Mouse (Mus musculus): Measurements from ENCODE around the gene Lsm6. TPM values are rescaled to one million over a fixed set of nuclear protein-coding genes. Genes with fewer than 3 reads are reported as not detected.

The Lsm6 gene
- polyA plus RNA-seq, 1 experiment: 5.4 TPM

GRCm38 (mm10) chr8:78776816-78777215 is 44.1 kb downstream of the Lsm6 start:
- Histone ChIP-seq H3K27me3 (ENCODE audit: control insufficient read depth, insufficient read depth, low read length) (no peaks in the 10 kb centered on the region), H3K27ac (ENCODE audit: insufficient read depth, low read length) (no peak overlapping the region), H3K4me3 (ENCODE audit: extremely low read depth, insufficient read depth, insufficient read length) (no peak overlapping the region), H3K4me1 (ENCODE audit: control insufficient read depth, insufficient read depth, insufficient read length) (no peaks in the 10 kb centered on the region), H3K36me3 (ENCODE audit: control insufficient read depth, insufficient read depth, low read length) (no peaks in the 10 kb centered on the region)
- DNase-seq (ENCODE audit: low read depth in 1 of 2, low spot score in 2 of 2): no peak
- WGBS: 90% methylated on average over 9 of the region's 9 CpGs
- TF ChIP-seq POLR2A (IDR thresholded peaks at IDR 0.05; ENCODE audit: low read depth, low read length) (no peak), CTCF (IDR thresholded peaks at IDR 0.05; ENCODE audit: extremely low read depth, insufficient read depth, insufficient read length, insufficient replicate concordance) (no peak)

- Histone ChIP-seq H3K36me3 (ENCODE audit: control insufficient read depth, insufficient read depth, low read length) (no peaks in the 10 kb centered on the region), H3K27ac (ENCODE audit: insufficient read depth, low read length) (no peak overlapping the region), H3K4me3 (ENCODE audit: extremely low read depth, insufficient read depth, insufficient read length) (no peak overlapping the region), H3K4me1 (ENCODE audit: control insufficient read depth, insufficient read depth, insufficient read length) (no peaks in the 10 kb centered on the region), H3K27me3 (ENCODE audit: control insufficient read depth, insufficient read depth, low read length) (no peaks in the 10 kb centered on the region)
- TF ChIP-seq POLR2A (IDR thresholded peaks at IDR 0.05; ENCODE audit: low read depth, low read length) (no peak), CTCF (IDR thresholded peaks at IDR 0.05; ENCODE audit: extremely low read depth, insufficient read depth, insufficient read length, insufficient replicate concordance) (no peak)
- DNase-seq (ENCODE audit: low read depth in 1 of 2, low spot score in 2 of 2): no peak
- 78% methylated on average over 7 of the region's 7 CpGs for WGBS
Measured at GRCm38 (mm10) chr8:78771256-78771655, 49.7 kb downstream of the Lsm6 start.

- WGBS: 91% methylated on average over 3 of the region's 3 CpGs
- TF ChIP-seq CTCF (IDR thresholded peaks at IDR 0.05; ENCODE audit: extremely low read depth, insufficient read depth, insufficient read length, insufficient replicate concordance) (no peak), POLR2A (IDR thresholded peaks at IDR 0.05; ENCODE audit: low read depth, low read length) (no peak)
- H3K27me3 ChIP-seq (ENCODE audit: control insufficient read depth, insufficient read depth, low read length): no peaks in the 10 kb centered on the region
- H3K36me3 ChIP-seq (ENCODE audit: control insufficient read depth, insufficient read depth, low read length): no peaks in the 10 kb centered on the region
- DNase-seq (ENCODE audit: low read depth in 1 of 2, low spot score in 2 of 2): no peak
- no peaks in the 10 kb centered on the region for H3K4me1 ChIP-seq (ENCODE audit: control insufficient read depth, insufficient read depth, insufficient read length)
- no peak overlapping the region for H3K4me3 ChIP-seq (ENCODE audit: extremely low read depth, insufficient read depth, insufficient read length)
- no peak overlapping the region for H3K27ac ChIP-seq (ENCODE audit: insufficient read depth, low read length)
Measured at GRCm38 (mm10) chr8:78770584-78770983, 50.4 kb downstream of the Lsm6 start.

- Histone ChIP-seq H3K4me3 (ENCODE audit: extremely low read depth, insufficient read depth, insufficient read length) (no peak overlapping the region), H3K4me1 (ENCODE audit: control insufficient read depth, insufficient read depth, insufficient read length) (no peaks in the 10 kb centered on the region), H3K36me3 (ENCODE audit: control insufficient read depth, insufficient read depth, low read length) (no peaks in the 10 kb centered on the region), H3K27me3 (ENCODE audit: control insufficient read depth, insufficient read depth, low read length) (no peaks in the 10 kb centered on the region), H3K27ac (ENCODE audit: insufficient read depth, low read length) (no peak overlapping the region)
- no peak for DNase-seq (ENCODE audit: low read depth in 1 of 2, low spot score in 2 of 2)
- WGBS: 88% methylated on average over 1 of the region's 1 CpGs
- TF ChIP-seq POLR2A (IDR thresholded peaks at IDR 0.05; ENCODE audit: low read depth, low read length) (no peak), CTCF (IDR thresholded peaks at IDR 0.05; ENCODE audit: extremely low read depth, insufficient read depth, insufficient read length, insufficient replicate concordance) (no peak)
Measured at GRCm38 (mm10) chr8:78765556-78765955, 55.4 kb downstream of the Lsm6 start.

GRCm38 (mm10) chr8:78764976-78765375 is 56.0 kb downstream of the Lsm6 start:
- no peak for TF ChIP-seq CTCF (IDR thresholded peaks at IDR 0.05; ENCODE audit: extremely low read depth, insufficient read depth, insufficient read length, insufficient replicate concordance)
- TF ChIP-seq POLR2A (IDR thresholded peaks at IDR 0.05; ENCODE audit: low read depth, low read length): no peak

GRCm38 (mm10) chr8:78759139-78759538 is 61.8 kb downstream of the Lsm6 start:
- no peak for DNase-seq (ENCODE audit: low read depth in 1 of 2, low spot score in 2 of 2)
- no peaks in the 10 kb centered on the region for H3K4me1 ChIP-seq (ENCODE audit: control insufficient read depth, insufficient read depth, insufficient read length)
- H3K27ac ChIP-seq (ENCODE audit: insufficient read depth, low read length): no peak overlapping the region
- no peaks in the 10 kb centered on the region for H3K36me3 ChIP-seq (ENCODE audit: control insufficient read depth, insufficient read depth, low read length)
- no peaks in the 10 kb centered on the region for H3K27me3 ChIP-seq (ENCODE audit: control insufficient read depth, insufficient read depth, low read length)
- TF ChIP-seq CTCF (IDR thresholded peaks at IDR 0.05; ENCODE audit: extremely low read depth, insufficient read depth, insufficient read length, insufficient replicate concordance): no peak
- H3K4me3 ChIP-seq (ENCODE audit: extremely low read depth, insufficient read depth, insufficient read length): no peak overlapping the region

More at GRCm38 (mm10) chr8:78764976-78765375, 56.0 kb downstream of the Lsm6 start:
- H3K4me3 ChIP-seq (ENCODE audit: extremely low read depth, insufficient read depth, insufficient read length): no peak overlapping the region
- no peaks in the 10 kb centered on the region for H3K4me1 ChIP-seq (ENCODE audit: control insufficient read depth, insufficient read depth, insufficient read length)
- no peaks in the 10 kb centered on the region for H3K36me3 ChIP-seq (ENCODE audit: control insufficient read depth, insufficient read depth, low read length)
- H3K27ac ChIP-seq (ENCODE audit: insufficient read depth, low read length): no peak overlapping the region
- no peak for DNase-seq (ENCODE audit: low read depth in 1 of 2, low spot score in 2 of 2)
- H3K27me3 ChIP-seq (ENCODE audit: control insufficient read depth, insufficient read depth, low read length): no peaks in the 10 kb centered on the region

DNA sequence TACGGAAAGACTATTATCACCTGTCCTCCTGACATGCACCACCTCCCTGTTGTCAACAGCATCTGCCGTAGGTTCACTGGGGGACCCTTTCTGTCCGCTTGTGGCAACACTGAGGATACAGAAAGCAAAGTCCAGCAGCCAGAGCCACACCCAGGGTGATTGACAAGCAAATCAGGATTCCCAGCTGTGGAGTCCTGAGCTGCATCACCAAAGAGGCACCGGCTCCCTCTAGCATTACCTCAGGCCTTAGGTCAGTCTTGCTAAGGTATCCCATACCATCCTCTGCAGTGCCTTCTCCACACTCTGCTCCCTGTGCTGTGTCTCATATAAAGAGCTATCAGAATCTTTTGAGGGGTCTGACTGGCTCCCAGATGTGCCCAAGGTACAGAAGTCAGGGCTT is 66.0 kb downstream of the Lsm6 start:
- H3K27ac ChIP-seq (ENCODE audit: insufficient read depth, low read length): no peak overlapping the region
- H3K4me3 ChIP-seq (ENCODE audit: extremely low read depth, insufficient read depth, insufficient read length): no peak overlapping the region
- no peak for TF ChIP-seq POLR2A (IDR thresholded peaks at IDR 0.05; ENCODE audit: low read depth, low read length)
- TF ChIP-seq CTCF (IDR thresholded peaks at IDR 0.05; ENCODE audit: extremely low read depth, insufficient read depth, insufficient read length, insufficient replicate concordance): no peak
- DNase-seq (ENCODE audit: low read depth in 1 of 2, low spot score in 2 of 2): no peak
- no peaks in the 10 kb centered on the region for H3K4me1 ChIP-seq (ENCODE audit: control insufficient read depth, insufficient read depth, insufficient read length)
- no peaks in the 10 kb centered on the region for H3K27me3 ChIP-seq (ENCODE audit: control insufficient read depth, insufficient read depth, low read length)
- H3K36me3 ChIP-seq (ENCODE audit: control insufficient read depth, insufficient read depth, low read length): no peaks in the 10 kb centered on the region
- WGBS: 86% methylated on average over 4 of the region's 4 CpGs

Other genes starting within 250 kb of the Lsm6 start
- gene Zfp827, start 207.3 kb upstream of the Lsm6 start, polyA plus RNA-seq (2012; rRNA removed): 4.3 and 5.8 TPM in 2 replicates

Data from spleen, adult 2 months (tissue).